Mouse (Mus musculus): ENCODE results near the gene Syt1.

DNA sequence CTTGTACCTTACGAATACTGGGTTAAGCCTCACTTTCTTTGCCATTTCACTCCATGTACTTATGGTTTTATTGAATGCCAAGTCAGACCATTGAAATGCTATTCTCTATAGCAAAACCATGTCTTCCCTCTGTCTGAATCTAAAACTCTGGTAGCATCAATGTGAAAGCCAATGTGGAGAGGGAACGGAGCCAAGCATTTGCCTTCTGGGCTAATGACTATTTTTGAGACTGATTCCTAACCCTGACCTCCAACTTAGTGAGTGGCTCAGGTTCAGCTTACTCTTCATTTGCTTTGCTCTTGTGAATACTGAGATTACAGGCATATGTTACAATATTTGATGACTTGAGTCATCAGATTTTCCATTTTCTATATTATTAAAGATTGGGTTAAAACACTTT lies 23.5 kb downstream of the Syt1 start:
- no peak for TF ChIP-seq CTCF (IDR thresholded peaks at IDR 0.05; ENCODE audit: low read depth, low read length)
- no peak for TF ChIP-seq GATA2 (IDR thresholded peaks at IDR 0.05; ENCODE audit: borderline replicate concordance, low read depth, low read length)

All from G1E (cell line).